Mouse (Mus musculus): ENCODE results near the gene Elp4. TPM values are rescaled to one million over a fixed set of nuclear protein-coding genes. Genes with fewer than 3 reads are reported as not detected.

The Elp4 gene
- polyA plus RNA-seq, 1 experiment from 2014 or later, result 36.0 TPM

DNA sequence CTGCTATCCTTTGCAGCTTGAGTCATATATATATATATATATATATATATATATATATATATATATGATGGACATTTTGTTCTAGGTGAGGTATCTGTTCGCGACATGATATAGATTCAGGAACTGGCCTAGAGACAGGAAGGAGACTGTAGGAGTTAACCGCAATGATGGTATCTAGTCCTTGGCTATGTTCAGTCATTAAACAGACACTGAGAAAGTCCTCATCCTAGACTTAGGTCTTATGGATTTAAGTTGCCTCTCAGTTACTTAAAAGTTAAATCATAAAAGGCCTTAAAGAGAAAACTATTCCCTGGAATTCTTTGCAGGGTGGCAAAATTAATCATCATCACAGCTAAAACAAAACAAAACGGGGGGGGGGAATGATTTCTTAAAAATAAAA lies 226.1 kb downstream of the Elp4 start:
- H3K9me3 ChIP-seq (ENCODE audit: control insufficient read depth, low read length), result no peaks in the 10 kb centered on the region
- peak overlapping the region; percentile 48; the same call in 1 of the 2 replicates for H3K9ac ChIP-seq
- H3K36me3 ChIP-seq (replicated peaks; ENCODE audit: control insufficient read depth, insufficient read depth), result no peaks in the 10 kb centered on the region
- H3K27me3 ChIP-seq (ENCODE audit: control insufficient read depth, insufficient read depth, low read length), result peaks cover 87% of the 10 kb centered on the region
- ATAC-seq (ENCODE audit: low FRiP score), result no peak
- H3K27ac ChIP-seq, result no peak overlapping the region
- 4% methylated on average over 4 of the region's 4 CpGs for WGBS
- peak overlapping the region; percentile 39 for H3K4me3 ChIP-seq (replicated peaks; ENCODE audit: low read length)
- H3K4me1 ChIP-seq (replicated peaks; ENCODE audit: control insufficient read depth, insufficient read depth, low read length), result peaks cover 7% of the 10 kb centered on the region; the same call in 1 of the 2 replicates
- DNase-seq (ENCODE audit: low spot score), result no peak
- peak overlapping the region; percentile 41 for H3K4me2 ChIP-seq (replicated peaks)

DNA sequence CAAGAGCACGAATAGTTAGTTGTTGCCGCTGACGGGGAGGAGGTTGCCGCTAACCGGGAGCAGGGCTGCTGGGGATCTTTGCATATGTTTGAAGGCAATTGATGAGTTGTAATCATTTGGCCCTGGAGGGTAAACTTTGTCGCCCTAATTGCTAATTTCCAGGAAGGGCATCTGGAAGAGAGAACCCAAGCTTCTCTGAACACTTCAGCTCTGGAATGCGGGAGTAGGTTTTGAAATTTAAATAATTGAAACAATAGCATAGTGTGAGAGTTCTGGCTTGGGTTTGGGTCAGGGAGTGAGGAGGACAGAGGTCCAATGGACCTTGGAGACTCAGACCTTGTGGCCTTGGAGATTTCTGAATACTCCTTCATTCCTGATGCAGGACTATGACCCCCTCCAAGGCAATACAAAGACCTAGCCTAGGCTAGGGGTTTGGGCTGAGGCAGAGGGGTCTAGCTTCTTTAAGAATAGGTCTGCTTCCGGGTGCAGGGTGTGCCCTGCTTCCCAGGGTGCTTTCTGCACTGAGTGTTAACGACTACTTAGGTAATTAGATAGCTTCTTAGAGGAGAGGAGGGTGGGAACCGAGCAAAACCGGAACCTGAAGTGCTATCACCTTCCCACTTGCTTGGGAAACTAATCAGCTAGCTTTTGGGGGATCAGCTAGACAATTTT lies 226.8 kb downstream of the Elp4 start:
- 1% methylated on average over 11 of the region's 11 CpGs for WGBS
- Histone ChIP-seq H3K4me1 (replicated peaks; ENCODE audit: control insufficient read depth, insufficient read depth, low read length) (peaks cover 7% of the 10 kb centered on the region; the same call in 1 of the 2 replicates), H3K27ac (peak overlapping the region; percentile 48), H3K27me3 (ENCODE audit: control insufficient read depth, insufficient read depth, low read length) (peaks cover 88% of the 10 kb centered on the region), H3K4me2 (replicated peaks) (peak overlapping the region; percentile 62), H3K9me3 (ENCODE audit: control insufficient read depth, low read length) (no peaks in the 10 kb centered on the region), H3K4me3 (replicated peaks; ENCODE audit: low read length) (peak overlapping the region; percentile 39), H3K9ac (peak overlapping the region; percentile 71), H3K36me3 (replicated peaks; ENCODE audit: control insufficient read depth, insufficient read depth) (no peaks in the 10 kb centered on the region)
- DNase-seq (ENCODE audit: low spot score), result no peak
- no peak for ATAC-seq (ENCODE audit: low FRiP score)

DNA sequence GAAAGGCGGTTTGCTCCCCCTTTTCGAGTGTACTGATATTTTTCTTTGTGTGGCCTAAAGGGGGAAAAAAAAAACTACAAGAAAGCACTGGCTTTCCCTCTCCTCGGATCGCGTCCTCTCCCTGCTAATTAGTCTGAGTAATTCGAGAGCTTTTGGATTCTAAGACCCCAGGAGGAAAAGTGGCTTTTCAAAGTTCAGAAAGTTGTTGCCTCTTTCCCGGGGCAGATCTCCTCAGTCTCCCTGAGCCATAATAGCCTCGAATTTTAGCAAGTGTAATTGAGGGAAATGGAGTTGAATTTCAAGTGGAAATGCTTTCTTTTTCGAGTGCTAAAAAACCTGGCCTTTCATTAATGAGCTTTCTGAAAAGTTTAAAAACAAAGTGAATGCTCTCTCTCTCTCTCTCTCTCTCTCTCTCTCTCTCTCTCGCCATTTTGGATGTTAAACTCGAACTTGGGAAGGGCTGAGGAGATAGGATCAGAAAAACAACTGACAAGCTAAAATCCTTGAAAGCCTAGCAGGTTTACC lies 227.4 kb downstream of the Elp4 start:
- Histone ChIP-seq H3K36me3 (replicated peaks; ENCODE audit: control insufficient read depth, insufficient read depth) (no peaks in the 10 kb centered on the region), H3K4me3 (replicated peaks; ENCODE audit: low read length) (peak overlapping the region; percentile 39), H3K27ac (peak overlapping the region; percentile 63), H3K27me3 (ENCODE audit: control insufficient read depth, insufficient read depth, low read length) (peaks cover 93% of the 10 kb centered on the region), H3K4me1 (replicated peaks; ENCODE audit: control insufficient read depth, insufficient read depth, low read length) (peaks cover 7% of the 10 kb centered on the region; the same call in 1 of the 2 replicates), H3K9me3 (ENCODE audit: control insufficient read depth, low read length) (no peaks in the 10 kb centered on the region), H3K4me2 (replicated peaks) (peak overlapping the region; percentile 62), H3K9ac (peak overlapping the region; percentile 71)
- no peak for ATAC-seq (ENCODE audit: low FRiP score)
- DNase-seq (ENCODE audit: low spot score), result no peak
- under 1% methylated on average over 11 of the region's 11 CpGs for WGBS

DNA sequence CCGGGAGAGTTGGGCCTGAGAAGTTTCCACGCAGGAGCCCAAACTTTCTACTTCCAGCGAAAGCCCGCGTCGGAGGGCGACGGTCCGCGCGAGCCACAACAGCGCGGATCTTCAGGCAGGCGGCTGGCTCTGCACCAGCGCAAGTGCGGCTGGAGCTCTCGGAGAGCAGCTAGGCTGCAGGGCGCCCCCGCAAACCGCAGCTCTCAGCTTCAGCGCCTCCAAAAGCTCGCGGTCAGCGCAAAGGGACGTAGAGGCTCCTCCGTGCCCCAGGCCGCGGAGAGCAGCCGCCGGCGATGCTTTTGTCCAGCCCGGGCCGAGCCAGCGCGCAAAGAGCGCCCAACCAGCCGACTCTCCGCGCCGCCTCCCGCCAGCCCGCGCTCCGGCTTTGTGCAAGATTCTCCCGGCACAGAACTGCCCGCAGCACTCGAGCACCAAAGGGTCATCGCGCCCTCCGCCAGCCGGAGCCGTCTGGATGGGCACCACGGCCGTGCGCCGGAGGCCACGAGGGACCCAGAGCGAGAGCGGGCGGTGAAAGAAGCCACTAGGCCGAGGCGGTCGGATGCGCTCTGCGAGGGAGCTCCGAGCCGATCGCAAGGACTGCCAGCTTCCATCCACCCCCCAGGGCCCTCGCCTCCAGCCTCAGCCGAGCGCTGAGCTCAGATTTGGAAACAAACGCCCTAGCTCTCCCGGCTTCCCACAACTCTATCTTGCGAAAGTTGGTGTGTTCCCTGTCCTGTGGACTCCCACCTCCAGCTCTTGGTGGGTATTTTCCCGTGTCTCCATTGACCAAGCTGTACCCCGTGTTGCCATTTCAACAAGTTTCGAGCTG lies 228.1 kb downstream of the Elp4 start:
- under 1% methylated on average over 73 of the region's 77 CpGs for WGBS
- peaks cover 96% of the 10 kb centered on the region for H3K27me3 ChIP-seq (ENCODE audit: control insufficient read depth, insufficient read depth, low read length)
- DNase-seq (ENCODE audit: low spot score), result peak; percentile 48
- peaks cover 7% of the 10 kb centered on the region; the same call in 1 of the 2 replicates for H3K4me1 ChIP-seq (replicated peaks; ENCODE audit: control insufficient read depth, insufficient read depth, low read length)
- H3K9me3 ChIP-seq (ENCODE audit: control insufficient read depth, low read length), result no peaks in the 10 kb centered on the region
- H3K36me3 ChIP-seq (replicated peaks; ENCODE audit: control insufficient read depth, insufficient read depth), result no peaks in the 10 kb centered on the region
- peak overlapping the region; percentile 39 for H3K4me3 ChIP-seq (replicated peaks; ENCODE audit: low read length)
- peak overlapping the region; percentile 63 for H3K27ac ChIP-seq
- peak overlapping the region; percentile 71 for H3K9ac ChIP-seq
- peak overlapping the region; percentile 62 for H3K4me2 ChIP-seq (replicated peaks)
- no peak for ATAC-seq (ENCODE audit: low FRiP score)

DNA sequence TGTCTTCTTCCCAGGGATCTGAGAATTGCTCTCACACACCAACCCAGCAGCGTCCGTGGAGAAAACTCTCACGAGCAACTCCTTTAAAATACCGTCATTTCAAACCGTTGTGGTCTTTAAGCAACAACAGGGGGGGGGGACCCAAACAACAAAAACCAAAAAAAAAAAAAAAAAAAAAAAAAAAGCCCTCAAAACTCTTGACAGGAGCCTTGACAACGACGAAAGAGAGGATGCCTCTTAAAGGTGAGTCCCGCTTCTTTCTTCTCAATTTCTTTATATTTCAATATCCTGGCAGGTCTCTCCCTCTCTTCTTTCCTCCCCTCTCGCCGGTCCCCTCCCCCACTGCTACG lies 228.7 kb downstream of the Elp4 start:
- Histone ChIP-seq H3K9me3 (ENCODE audit: control insufficient read depth, low read length) (no peaks in the 10 kb centered on the region), H3K4me2 (replicated peaks) (peak overlapping the region; percentile 62), H3K36me3 (replicated peaks; ENCODE audit: control insufficient read depth, insufficient read depth) (no peaks in the 10 kb centered on the region), H3K4me1 (replicated peaks; ENCODE audit: control insufficient read depth, insufficient read depth, low read length) (peaks cover 7% of the 10 kb centered on the region; the same call in 1 of the 2 replicates), H3K27me3 (ENCODE audit: control insufficient read depth, insufficient read depth, low read length) (peaks cover 96% of the 10 kb centered on the region), H3K9ac (peak overlapping the region; percentile 71), H3K27ac (peak overlapping the region; percentile 63), H3K4me3 (replicated peaks; ENCODE audit: low read length) (peak overlapping the region; percentile 39)
- no peak for DNase-seq (ENCODE audit: low spot score)
- 0% methylated on average over 11 of the region's 11 CpGs for WGBS
- ATAC-seq (ENCODE audit: low FRiP score), result no peak

DNA sequence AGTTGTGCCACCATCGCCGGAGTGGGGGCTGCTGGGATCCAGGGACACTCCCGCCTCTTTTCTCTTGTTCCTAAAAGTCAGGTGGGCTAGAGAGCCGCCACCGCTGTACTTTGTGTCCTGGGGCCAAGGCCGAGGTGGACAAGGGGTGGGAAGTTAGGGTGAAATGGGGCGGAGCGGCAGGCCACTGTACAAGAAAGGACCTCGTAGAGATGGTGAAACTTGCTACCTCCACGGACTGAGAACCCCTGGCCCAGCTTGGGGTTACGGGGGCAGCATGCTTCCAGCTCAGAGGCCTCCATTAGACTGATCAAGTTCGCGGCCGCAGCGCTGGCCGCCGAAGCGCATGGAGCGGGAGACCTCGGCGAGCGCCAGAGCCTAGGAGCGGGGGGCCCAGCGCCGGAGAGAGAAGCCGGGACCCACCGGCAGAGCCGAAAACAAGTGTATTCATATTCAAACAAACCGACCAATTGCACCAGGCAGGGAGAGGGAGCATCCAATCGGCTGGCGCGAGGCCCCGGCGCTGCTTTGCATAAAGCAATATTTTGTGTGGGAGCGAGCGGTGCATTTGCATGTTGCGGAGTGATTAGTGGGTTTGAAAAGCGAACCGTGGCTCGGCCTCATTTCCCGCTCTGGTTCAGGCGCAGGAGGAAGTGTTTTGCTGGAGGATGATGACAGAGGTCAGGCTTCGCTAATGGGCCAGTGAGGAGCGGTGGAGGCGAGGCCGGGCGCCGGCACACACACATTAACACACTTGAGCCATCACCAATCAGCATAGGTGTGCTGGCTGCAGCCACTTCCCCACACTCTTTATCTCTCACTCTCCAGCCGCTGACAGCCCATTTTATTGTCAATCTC lies 229.3 kb downstream of the Elp4 start:
- H3K27ac ChIP-seq, result peak overlapping the region; percentile 71
- WGBS, result under 1% methylated on average over 49 of the region's 49 CpGs
- DNase-seq (ENCODE audit: low spot score) (peak; percentile 80), ATAC-seq (ENCODE audit: low FRiP score) (peak; percentile 84)
- H3K4me1 ChIP-seq (replicated peaks; ENCODE audit: control insufficient read depth, insufficient read depth, low read length), result peaks cover 7% of the 10 kb centered on the region; the same call in 1 of the 2 replicates
- H3K4me3 ChIP-seq (replicated peaks; ENCODE audit: low read length), result peak overlapping the region; percentile 39
- no peaks in the 10 kb centered on the region for H3K9me3 ChIP-seq (ENCODE audit: control insufficient read depth, low read length)
- no peaks in the 10 kb centered on the region for H3K36me3 ChIP-seq (replicated peaks; ENCODE audit: control insufficient read depth, insufficient read depth)
- peak overlapping the region; percentile 62 for H3K4me2 ChIP-seq (replicated peaks)
- H3K27me3 ChIP-seq (ENCODE audit: control insufficient read depth, insufficient read depth, low read length), result peaks cover 96% of the 10 kb centered on the region
- H3K9ac ChIP-seq, result peak overlapping the region; percentile 71

DNA sequence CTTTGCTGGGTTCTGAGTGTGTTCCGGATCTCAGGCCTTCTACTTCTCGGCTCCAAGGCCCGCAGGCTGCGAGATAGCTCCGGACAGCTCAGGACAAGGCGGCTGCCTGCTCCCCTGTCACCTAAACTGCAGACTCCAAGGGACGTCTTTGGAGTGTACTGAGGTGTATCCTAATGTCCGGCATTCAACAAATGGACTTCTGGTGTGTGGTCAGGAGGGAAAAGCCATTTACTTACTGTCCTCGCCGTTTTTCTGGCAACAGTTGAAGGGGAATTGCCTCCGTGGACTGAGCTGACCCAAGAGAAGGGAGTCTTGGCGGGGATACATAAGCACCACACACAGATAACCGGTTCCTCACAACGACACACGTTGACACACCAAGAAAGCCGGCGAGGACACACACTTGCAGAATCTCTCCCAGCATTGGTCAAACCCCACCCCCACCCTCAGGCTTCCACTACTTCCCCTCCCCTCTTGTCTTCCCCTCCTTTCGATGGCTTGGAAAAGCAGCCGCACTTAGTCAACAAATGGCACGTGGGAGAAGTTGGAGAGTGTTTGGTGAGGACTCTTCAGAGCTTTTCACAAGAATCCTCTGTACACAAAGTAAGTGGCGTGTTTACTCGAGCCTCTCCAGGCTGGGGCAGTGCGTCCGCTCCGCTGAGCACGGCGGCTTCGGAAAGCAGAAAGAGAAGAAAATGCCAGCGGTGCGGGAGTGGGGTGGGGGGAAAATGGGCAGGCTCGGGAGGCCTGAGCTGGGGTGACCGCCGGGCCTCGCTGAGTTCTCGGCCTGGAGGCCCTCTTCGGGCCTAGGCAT lies 230.1 kb downstream of the Elp4 start:
- Histone ChIP-seq H3K9ac (peak overlapping the region; percentile 71), H3K27me3 (ENCODE audit: control insufficient read depth, insufficient read depth, low read length) (peaks cover 97% of the 10 kb centered on the region), H3K36me3 (replicated peaks; ENCODE audit: control insufficient read depth, insufficient read depth) (no peaks in the 10 kb centered on the region), H3K27ac (peak overlapping the region; percentile 71), H3K9me3 (ENCODE audit: control insufficient read depth, low read length) (no peaks in the 10 kb centered on the region), H3K4me1 (replicated peaks; ENCODE audit: control insufficient read depth, insufficient read depth, low read length) (peaks cover 9% of the 10 kb centered on the region; the same call in 1 of the 2 replicates), H3K4me2 (replicated peaks) (peak overlapping the region; percentile 62), H3K4me3 (replicated peaks; ENCODE audit: low read length) (peak overlapping the region; percentile 39)
- ATAC-seq (ENCODE audit: low FRiP score) (peak; percentile 5; the same call in 1 of the 2 replicates), DNase-seq (ENCODE audit: low spot score) (peak; percentile 43)
- WGBS, result 2% methylated on average over 36 of the region's 36 CpGs

DNA sequence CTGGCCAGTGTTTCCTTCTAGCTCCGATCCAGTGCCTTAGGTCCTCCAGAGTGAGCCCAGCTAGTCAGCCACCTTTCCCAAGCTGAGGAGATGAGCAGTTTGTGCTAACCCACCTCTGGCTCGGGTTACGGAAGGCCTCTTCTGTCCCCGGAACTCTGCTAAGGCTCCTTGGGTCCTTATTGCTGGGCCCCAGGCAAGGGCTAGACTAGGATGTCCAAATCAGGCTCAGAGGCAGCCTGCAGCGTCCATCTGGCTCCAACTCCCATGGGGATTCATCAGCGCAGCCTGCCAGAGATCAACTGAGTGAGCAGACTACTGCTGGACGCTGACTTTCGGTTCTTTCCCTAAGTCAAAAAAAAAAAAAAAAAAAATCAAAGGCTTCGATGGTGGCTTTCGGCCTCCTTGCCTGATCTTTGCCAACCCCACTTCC lies 230.7 kb downstream of the Elp4 start:
- Histone ChIP-seq H3K4me2 (replicated peaks) (peak overlapping the region; percentile 62), H3K9ac (peak overlapping the region; percentile 71; the same call in 1 of the 2 replicates), H3K9me3 (ENCODE audit: control insufficient read depth, low read length) (no peaks in the 10 kb centered on the region), H3K27ac (peak overlapping the region; percentile 70), H3K36me3 (replicated peaks; ENCODE audit: control insufficient read depth, insufficient read depth) (no peaks in the 10 kb centered on the region), H3K27me3 (ENCODE audit: control insufficient read depth, insufficient read depth, low read length) (peaks cover 97% of the 10 kb centered on the region), H3K4me3 (replicated peaks; ENCODE audit: low read length) (peak overlapping the region; percentile 39), H3K4me1 (replicated peaks; ENCODE audit: control insufficient read depth, insufficient read depth, low read length) (peaks cover 10% of the 10 kb centered on the region; the same call in 1 of the 2 replicates)
- ATAC-seq (ENCODE audit: low FRiP score) (no peak), DNase-seq (ENCODE audit: low spot score) (peak; percentile 44)
- whole genome bisulfite sequencing, result 3% methylated on average over 10 of the region's 10 CpGs
